Mouse (Mus musculus): Measurements from ENCODE around the gene Olfr666. TPM values are rescaled to one million over a fixed set of nuclear protein-coding genes. Genes with fewer than 3 reads are reported as not detected.

Olfr666 gene
- polyA plus RNA-seq, 1 experiment from 2014 or later, result not detected

Other genes with a start within 250 kb of the Olfr666 start
- 0.08 TPM in 1 of 2 replicates, not detected in the other for gene Olfr658, start 248.6 kb downstream of the Olfr666 start, polyA plus RNA-seq (2015; fragmentation: Nextera tagmentation; extraction: Ambion mirVana)
- not detected in 2 replicates for gene Olfr659, start 229.2 kb downstream of the Olfr666 start, polyA plus RNA-seq (2015; fragmentation: Nextera tagmentation; extraction: Ambion mirVana)
- gene Olfr661, start 209.5 kb downstream of the Olfr666 start, polyA plus RNA-seq (2015; fragmentation: Nextera tagmentation; extraction: Ambion mirVana), result not detected in 2 replicates
- not detected in 2 replicates for gene Usp17le, start 118.5 kb downstream of the Olfr666 start, polyA plus RNA-seq (2015; fragmentation: Nextera tagmentation; extraction: Ambion mirVana)
- not detected in 2 replicates for gene Usp17lb, start 53.3 kb downstream of the Olfr666 start, polyA plus RNA-seq (2015; fragmentation: Nextera tagmentation; extraction: Ambion mirVana)
- gene Usp17la, start 38.9 kb downstream of the Olfr666 start, polyA plus RNA-seq (2015; fragmentation: Nextera tagmentation; extraction: Ambion mirVana), result not detected in 2 replicates
- gene Olfr665, start 17.9 kb downstream of the Olfr666 start, polyA plus RNA-seq (2015; fragmentation: Nextera tagmentation; extraction: Ambion mirVana), result not detected in 2 replicates
- not detected in 2 replicates for gene Olfr667, start 25.5 kb upstream of the Olfr666 start, polyA plus RNA-seq (2015; fragmentation: Nextera tagmentation; extraction: Ambion mirVana)
- gene Olfr668, start 32.1 kb upstream of the Olfr666 start, polyA plus RNA-seq (2015; fragmentation: Nextera tagmentation; extraction: Ambion mirVana), result not detected in 2 replicates
- not detected in 2 replicates for gene Olfr669, start 38.3 kb upstream of the Olfr666 start, polyA plus RNA-seq (2015; fragmentation: Nextera tagmentation; extraction: Ambion mirVana)
- gene Olfr670, start 66.7 kb upstream of the Olfr666 start, polyA plus RNA-seq (2015; fragmentation: Nextera tagmentation; extraction: Ambion mirVana), result not detected in 2 replicates
- not detected in 2 replicates for gene Olfr671, start 83.2 kb upstream of the Olfr666 start, polyA plus RNA-seq (2015; fragmentation: Nextera tagmentation; extraction: Ambion mirVana)
- not detected in 2 replicates for gene Olfr672, start 106.1 kb upstream of the Olfr666 start, polyA plus RNA-seq (2015; fragmentation: Nextera tagmentation; extraction: Ambion mirVana)
- not detected in 2 replicates for gene Olfr675, start 132.5 kb upstream of the Olfr666 start, polyA plus RNA-seq (2015; fragmentation: Nextera tagmentation; extraction: Ambion mirVana)
- not detected in 2 replicates for gene Olfr676, start 136.7 kb upstream of the Olfr666 start, polyA plus RNA-seq (2015; fragmentation: Nextera tagmentation; extraction: Ambion mirVana)
- not detected in 2 replicates for gene Olfr677, start 155.4 kb upstream of the Olfr666 start, polyA plus RNA-seq (2015; fragmentation: Nextera tagmentation; extraction: Ambion mirVana)
- gene Olfr678, start 168.5 kb upstream of the Olfr666 start, polyA plus RNA-seq (2015; fragmentation: Nextera tagmentation; extraction: Ambion mirVana), result not detected in 2 replicates
- gene Olfr679, start 185.3 kb upstream of the Olfr666 start, polyA plus RNA-seq (2015; fragmentation: Nextera tagmentation; extraction: Ambion mirVana), result not detected in 2 replicates
- not detected in 2 replicates for gene Olfr680-ps1, start 196.9 kb upstream of the Olfr666 start, polyA plus RNA-seq (2015; fragmentation: Nextera tagmentation; extraction: Ambion mirVana)
- not detected in 2 replicates for gene Olfr681, start 220.9 kb upstream of the Olfr666 start, polyA plus RNA-seq (2015; fragmentation: Nextera tagmentation; extraction: Ambion mirVana)